Mouse (Mus musculus) myocyte (in vitro differentiated cells): ENCODE measurements around the gene Krt23. TPM values are rescaled to one million over a fixed set of nuclear protein-coding genes. Genes with fewer than 3 reads are reported as not detected.

Source experiments
- H3K27me3 ChIP-seq: one replicate; pipeline ENCODE4 v1.6.1; 2011; ENCODE audit not compliant: control insufficient read depth, insufficient read depth, insufficient read length
- H3K36me3 ChIP-seq: one replicate; pipeline ENCODE4 v1.6.1; 2011; ENCODE audit not compliant: control insufficient read depth, insufficient read depth
- H3K4me2 ChIP-seq: one replicate; pipeline ENCODE4 v1.6.1; 2011; ENCODE audit warnings: low read depth, control low read depth
- H3K4me3 ChIP-seq: one replicate; pipeline ENCODE4 v1.5.1; 2011; ENCODE audit warnings: mild to moderate bottlenecking, control low read depth, moderate library complexity
- H3K79me2 ChIP-seq: one replicate; pipeline ENCODE4 v1.6.1; 2011; ENCODE audit not compliant: control insufficient read depth, insufficient read depth
- H3ac ChIP-seq: one replicate; pipeline ENCODE4 v1.6.1; 2011; ENCODE audit not compliant: control insufficient read depth, insufficient read length
- CEBPB ChIP-seq: IDR thresholded peaks from 2 replicates; pipeline ENCODE4 v1.6.1; 2011; ENCODE audit warnings: mild to moderate bottlenecking, moderate library complexity; ENCODE audit not compliant: poor library complexity, insufficient read depth, severe bottlenecking
- E2F4 ChIP-seq: IDR thresholded peaks from one replicate; pipeline ENCODE4 v1.6.1; 2011; ENCODE audit warnings: mild to moderate bottlenecking, control low read depth, moderate library complexity; ENCODE audit not compliant: insufficient read depth
- MAX ChIP-seq: IDR thresholded peaks from one replicate; pipeline ENCODE4 v1.6.1; 2011; ENCODE audit warnings: low read depth, mild to moderate bottlenecking, control low read depth
- MYOD1 ChIP-seq, 3 experiments: IDR thresholded peaks; one replicate each; pipeline ENCODE4 v1.6.1; 2011; ENCODE audit warnings: control low read depth in 2 of 3, low read depth in 2 of 3, mild to moderate bottlenecking in 2 of 3, moderate library complexity in 1 of 3; ENCODE audit not compliant: insufficient read length in 2 of 3, control insufficient read depth in 1 of 3
- MYOG ChIP-seq, 3 experiments: IDR thresholded peaks; one replicate each; pipeline ENCODE4 v1.6.1; 2011; ENCODE audit warnings: control low read depth in 2 of 3, low read depth in 2 of 3, mild to moderate bottlenecking in 2 of 3; ENCODE audit not compliant: insufficient read length in 2 of 3, control insufficient read depth in 1 of 3, insufficient read depth in 1 of 3
- POLR2A ChIP-seq: IDR thresholded peaks from one replicate; pipeline ENCODE4 v1.6.1; 2011; ENCODE audit warnings: low read depth, mild to moderate bottlenecking, control low read depth, moderate library complexity; ENCODE audit not compliant: insufficient read length
- POLR2AphosphoS2 ChIP-seq: IDR thresholded peaks from one replicate; pipeline ENCODE4 v1.6.1; 2011; ENCODE audit warnings: low read depth, control low read depth; ENCODE audit not compliant: insufficient read length
- REST ChIP-seq: IDR thresholded peaks from one replicate; pipeline ENCODE4 v1.6.1; 2011; ENCODE audit warnings: mild to moderate bottlenecking, control low read depth, moderate library complexity; ENCODE audit not compliant: insufficient read depth, insufficient read length
- SRF ChIP-seq: IDR thresholded peaks from one replicate; pipeline ENCODE4 v1.6.1; 2011; ENCODE audit warnings: low read depth; ENCODE audit not compliant: control insufficient read depth, insufficient read length
- TCF12 ChIP-seq: IDR thresholded peaks from one replicate; pipeline ENCODE4 v1.6.1; 2011; ENCODE audit warnings: mild to moderate bottlenecking, control low read depth; ENCODE audit not compliant: poor library complexity, insufficient read depth, severe bottlenecking
- TCF3 ChIP-seq: IDR thresholded peaks from one replicate; pipeline ENCODE4 v1.6.1; 2011; ENCODE audit warnings: low read depth, control low read depth; ENCODE audit not compliant: insufficient read length
- USF1 ChIP-seq: IDR thresholded peaks from one replicate; pipeline ENCODE4 v1.6.1; 2011; ENCODE audit warnings: low read depth, mild to moderate bottlenecking, control low read depth, moderate library complexity
- polyA plus RNA-seq: library from polyadenylated mRNA; unstranded; fragments of >200 nt; fragmentation: generic; extraction: Trizol; gene quantifications from one replicate; pipeline ENCODE4 v1.2.1, GENCODE M21; 2012; ENCODE audit warnings: missing spikeins

Gene Krt23
- polyA plus RNA-seq, 1 experiment: 0.02 TPM

- no peaks in the 10 kb centered on the region for H3K27me3 ChIP-seq
- H3ac ChIP-seq: no peak overlapping the region
- H3K36me3 ChIP-seq: no peaks in the 10 kb centered on the region
- no peak overlapping the region for H3K4me3 ChIP-seq
- TF ChIP-seq POLR2AphosphoS2 (no peak), E2F4 (no peak), REST (no peak), SRF (no peak), MYOD1 (IDR thresholded peaks at IDR 0.05; ENCODE audit: control insufficient read depth in 1 of 3, insufficient read length in 2 of 3, low read depth in 2 of 3) (no peak)
- no peak overlapping the region for H3K4me2 ChIP-seq
- no peaks in the 10 kb centered on the region for H3K79me2 ChIP-seq
Measured at GRCm38 (mm10) chr11:99463155-99463554, 29.8 kb downstream of the Krt23 start.

GRCm38 (mm10) chr11:99461736-99462135 is 31.2 kb downstream of the Krt23 start:
- no peaks in the 10 kb centered on the region for H3K36me3 ChIP-seq
- H3K79me2 ChIP-seq: no peaks in the 10 kb centered on the region
- no peak overlapping the region for H3K4me3 ChIP-seq
- TF ChIP-seq POLR2AphosphoS2: no peak
- no peak for TF ChIP-seq MYOD1 (IDR thresholded peaks at IDR 0.05; ENCODE audit: control insufficient read depth in 1 of 3, insufficient read length in 2 of 3, low read depth in 2 of 3)
- TF ChIP-seq TCF12: no peak
- no peak for TF ChIP-seq E2F4
- TF ChIP-seq TCF3: no peak
- no peak for TF ChIP-seq REST
- no peak for TF ChIP-seq MYOG (IDR thresholded peaks at IDR 0.05; ENCODE audit: control insufficient read depth in 1 of 3, insufficient read depth in 1 of 3, insufficient read length in 2 of 3, low read depth in 2 of 3)
- TF ChIP-seq POLR2A: no peak
- no peak for TF ChIP-seq USF1
- TF ChIP-seq CEBPB: no peak
- no peak for TF ChIP-seq MAX
- TF ChIP-seq SRF: no peak
- H3K4me2 ChIP-seq: no peak overlapping the region
- H3K27me3 ChIP-seq: no peaks in the 10 kb centered on the region
- no peak overlapping the region for H3ac ChIP-seq

GRCm38 (mm10) chr11:99458887-99459286 is 34.0 kb downstream of the Krt23 start:
- Histone ChIP-seq H3K36me3 (no peaks in the 10 kb centered on the region), H3K4me2 (no peak overlapping the region), H3K4me3 (no peak overlapping the region), H3K27me3 (no peaks in the 10 kb centered on the region), H3K79me2 (no peaks in the 10 kb centered on the region), H3ac (no peak overlapping the region)
- no peak for TF ChIP-seq SRF
- no peak for TF ChIP-seq MAX
- no peak for TF ChIP-seq REST
- TF ChIP-seq TCF12: no peak
- no peak for TF ChIP-seq TCF3

GRCm38 (mm10) chr11:99454759-99455158 is 38.2 kb downstream of the Krt23 start:
- peaks cover 6% of the 10 kb centered on the region for H3K27me3 ChIP-seq
- TF ChIP-seq POLR2A (no peak), MAX (no peak), CEBPB (no peak), MYOG (IDR thresholded peaks at IDR 0.05; ENCODE audit: control insufficient read depth in 1 of 3, insufficient read depth in 1 of 3, insufficient read length in 2 of 3, low read depth in 2 of 3) (no peak), MYOD1 (IDR thresholded peaks at IDR 0.05; ENCODE audit: control insufficient read depth in 1 of 3, insufficient read length in 2 of 3, low read depth in 2 of 3) (no peak), TCF3 (no peak), TCF12 (no peak), REST (no peak), SRF (no peak)
- no peaks in the 10 kb centered on the region for H3K36me3 ChIP-seq
- H3K4me2 ChIP-seq: no peak overlapping the region
- no peak overlapping the region for H3ac ChIP-seq
- H3K4me3 ChIP-seq: no peak overlapping the region
- no peaks in the 10 kb centered on the region for H3K79me2 ChIP-seq

- Histone ChIP-seq H3ac (no peak overlapping the region), H3K4me2 (no peak overlapping the region), H3K4me3 (no peak overlapping the region), H3K27me3 (peaks cover 9% of the 10 kb centered on the region), H3K79me2 (no peaks in the 10 kb centered on the region), H3K36me3 (no peaks in the 10 kb centered on the region)
- TF ChIP-seq SRF (no peak), USF1 (no peak), TCF12 (no peak), MYOG (IDR thresholded peaks at IDR 0.05; ENCODE audit: control insufficient read depth in 1 of 3, insufficient read depth in 1 of 3, insufficient read length in 2 of 3, low read depth in 2 of 3) (no peak), TCF3 (no peak), POLR2AphosphoS2 (no peak), CEBPB (no peak), REST (no peak), POLR2A (no peak)
Measured at GRCm38 (mm10) chr11:99454044-99454443, 38.9 kb downstream of the Krt23 start.
